Mouse (Mus musculus): ENCODE measurements around the gene Kdm1b. TPM values are rescaled to one million over a fixed set of nuclear protein-coding genes. Genes with fewer than 3 reads are reported as not detected.

Kdm1b gene
- total RNA-seq (2021), result 1 to 10 TPM; 8.8 to 9.1 TPM
- long read RNA-seq, experiment 1, full-length matches to known transcripts, result 3 of 11 reads
- long read RNA-seq, experiment 1, partial matches to known transcripts, result 1 of 11 reads
- long read RNA-seq, experiment 1, other reads (novel, unspliced or antisense), result 7 of 11 reads
- long read RNA-seq, experiment 2, full-length matches to known transcripts, result 5 of 14 reads
- long read RNA-seq, experiment 2, partial matches to known transcripts, result 1 of 14 reads
- long read RNA-seq, experiment 2, other reads (novel, unspliced or antisense), result 8 of 14 reads

GRCm38 (mm10) chr13:47043030-47043680 lies at the start of gene Kdm1b:
TSS of gene Kdm1b (plus strand) at chr13:47043499.
- intact Hi-C loops (cut with DNase I), result loop anchor here (1.0 kb wide), 1 partner anchor 114 kb away; the partner anchor contains the start of gene Kif13a
- peak; percentile 97 to 98 for DNase-seq (ENCODE audit: extremely low spot score in 1 of 2, low spot score in 2 of 2)
- Histone ChIP-seq H3K4me3 (peak within 1 kb of the TSS; percentile 95), H3K27ac (peak within 1 kb of the TSS; percentile 78)
- no peak for TF ChIP-seq CTCF (IDR thresholded peaks at IDR 0.05)

GRCm38 (mm10) chr13:46997355-46997754 lies 45.9 kb upstream of the Kdm1b start:
- intact Hi-C loops (cut with DNase I), result no loop called here
- no peak for TF ChIP-seq CTCF (IDR thresholded peaks at IDR 0.05)

GRCm38 (mm10) chr13:46999498-46999897 lies 43.8 kb upstream of the Kdm1b start:
- DNase-seq (ENCODE audit: extremely low spot score in 1 of 2, low spot score in 2 of 2), result no peak
- Histone ChIP-seq H3K4me3 (no peak overlapping the region), H3K27ac (no peak overlapping the region)
- intact Hi-C loops (cut with DNase I), result no loop called here
- TF ChIP-seq CTCF (IDR thresholded peaks at IDR 0.05), result no peak

More at GRCm38 (mm10) chr13:46997355-46997754, 45.9 kb upstream of the Kdm1b start:
- Histone ChIP-seq H3K27ac (no peak overlapping the region), H3K4me3 (no peak overlapping the region)
- DNase-seq (ENCODE audit: extremely low spot score in 1 of 2, low spot score in 2 of 2), result no peak

GRCm38 (mm10) chr13:47001590-47001989 lies 41.7 kb upstream of the Kdm1b start:
- intact Hi-C loops (cut with DNase I), result no loop called here
- H3K4me3 ChIP-seq, result no peak overlapping the region
- DNase-seq (ENCODE audit: extremely low spot score in 1 of 2, low spot score in 2 of 2), result no peak
- no peak for TF ChIP-seq CTCF (IDR thresholded peaks at IDR 0.05)
- no peak overlapping the region for H3K27ac ChIP-seq

- TF ChIP-seq CTCF (IDR thresholded peaks at IDR 0.05), result no peak
- intact Hi-C loops (cut with DNase I), result loop anchor here (1.0 to 5.0 kb wide), 2 partner anchors 36 to 83 kb away; no protein-coding TSS in a partner anchor
- Histone ChIP-seq H3K4me3 (peak overlapping the region; percentile 61), H3K27ac (no peak overlapping the region)
- DNase-seq (ENCODE audit: extremely low spot score in 1 of 2, low spot score in 2 of 2), result peak in 1 of 2 experiments; percentile 10
Measured at GRCm38 (mm10) chr13:47013740-47014139, 29.6 kb upstream of the Kdm1b start.

- peak within 1 kb of the TSS; percentile 84 for H3K27ac ChIP-seq
- peak within 1 kb of the TSS; percentile 61 for H3K4me3 ChIP-seq
- TF ChIP-seq CTCF (IDR thresholded peaks at IDR 0.05), result peak; percentile 92
- peak; percentile 85 for DNase-seq (ENCODE audit: extremely low spot score in 1 of 2, low spot score in 2 of 2)
- intact Hi-C loops (cut with DNase I), result loop anchor here (1.0 to 5.0 kb wide), 3 partner anchors 37 to 287 kb away; partner anchors contain the start of gene Nup153
Measured at GRCm38 (mm10) chr13:47014334-47015194, 28.7 kb upstream of the Kdm1b start, which contains the start of gene Nhlrc1. TSS of gene Nhlrc1 (minus strand) at chr13:47014850.

GRCm38 (mm10) chr13:47015195-47015501 lies 28.2 kb upstream of the Kdm1b start:
- peak overlapping the region; percentile 84 for H3K27ac ChIP-seq
- TF ChIP-seq CTCF (IDR thresholded peaks at IDR 0.05), result no peak
- peak overlapping the region; percentile 61 for H3K4me3 ChIP-seq

GRCm38 (mm10) chr13:47017259-47017658 lies 26.0 kb upstream of the Kdm1b start:
- no peak overlapping the region for H3K27ac ChIP-seq
- TF ChIP-seq CTCF (IDR thresholded peaks at IDR 0.05), result peak; percentile 91
- H3K4me3 ChIP-seq, result no peak overlapping the region
- DNase-seq (ENCODE audit: extremely low spot score in 1 of 2, low spot score in 2 of 2), result peak; percentile 55 to 58
- intact Hi-C loops (cut with DNase I), result loop anchor here (2.0 to 5.0 kb wide), 2 partner anchors 178 to 290 kb away; partner anchors contain the start of gene Nup153

More at GRCm38 (mm10) chr13:47015195-47015501, 28.2 kb upstream of the Kdm1b start:
- intact Hi-C loops (cut with DNase I), result loop anchor here (5.0 kb wide), 1 partner anchor 288 kb away; the partner anchor contains the start of gene Nup153
- DNase-seq (ENCODE audit: extremely low spot score in 1 of 2, low spot score in 2 of 2), result no peak

- H3K27ac ChIP-seq, result no peak overlapping the region
- intact Hi-C loops (cut with DNase I), result loop anchor here (5.0 kb wide), 1 partner anchor 292 kb away; the partner anchor contains the start of gene Nup153
- TF ChIP-seq CTCF (IDR thresholded peaks at IDR 0.05), result no peak; the same call in none of the 2 replicates
- DNase-seq (ENCODE audit: extremely low spot score in 1 of 2, low spot score in 2 of 2), result no peak
- no peak overlapping the region for H3K4me3 ChIP-seq
Measured at GRCm38 (mm10) chr13:47019774-47020173, 23.5 kb upstream of the Kdm1b start.

GRCm38 (mm10) chr13:47020798-47021197 lies 22.5 kb upstream of the Kdm1b start:
- no peak overlapping the region for H3K27ac ChIP-seq
- intact Hi-C loops (cut with DNase I), result no loop called here

GRCm38 (mm10) chr13:47030376-47031107 lies 12.8 kb upstream of the Kdm1b start:
- no peak for DNase-seq (ENCODE audit: extremely low spot score in 1 of 2, low spot score in 2 of 2)
- no peak for TF ChIP-seq CTCF (IDR thresholded peaks at IDR 0.05)
- Histone ChIP-seq H3K27ac (no peak overlapping the region), H3K4me3 (no peak overlapping the region)
- intact Hi-C loops (cut with DNase I), result no loop called here

More at GRCm38 (mm10) chr13:47020798-47021197, 22.5 kb upstream of the Kdm1b start:
- no peak for DNase-seq (ENCODE audit: extremely low spot score in 1 of 2, low spot score in 2 of 2)
- TF ChIP-seq CTCF (IDR thresholded peaks at IDR 0.05), result no peak
- H3K4me3 ChIP-seq, result no peak overlapping the region

Data from left cerebral cortex, adult 2 months (tissue).